Mouse (Mus musculus) MEL (cell line): ENCODE measurements around the gene 3110070M22Rik. TPM values are rescaled to one million over a fixed set of nuclear protein-coding genes. Genes with fewer than 3 reads are reported as not detected.

Source experiments
- DNase-seq: peaks from one replicate; pipeline ENCODE4 v3.0.0; 2011; ENCODE audit warnings: low read depth, low spot score
- H3K27ac ChIP-seq: 2 replicates; pipeline ENCODE4 v1.5.1; 2012; ENCODE audit warnings: low read depth, mild to moderate bottlenecking, control low read depth, low read length, moderate library complexity; ENCODE audit not compliant: control insufficient read depth
- H3K27me3 ChIP-seq, 2 experiments: fragments of 150-350 bp in 1 of 2; sonication (generic) in 1 of 2; 2 replicates each; pipeline ENCODE4 v1.6.1; 2012; ENCODE audit warnings: low read length in 2 of 2, mild to moderate bottlenecking in 2 of 2, improper control_type of control experiment in 1 of 2, moderate library complexity in 1 of 2; ENCODE audit not compliant: insufficient read depth in 2 of 2, control insufficient read depth in 1 of 2
- H3K36me3 ChIP-seq, 2 experiments: 2 replicates each; pipeline ENCODE4 v1.6.1; 2012 to 2014; ENCODE audit warnings: low read length in 2 of 2, improper control_type of control experiment in 1 of 2, inconsistent platforms in 1 of 2, mild to moderate bottlenecking in 1 of 2; ENCODE audit not compliant: insufficient read depth in 2 of 2, control insufficient read depth in 1 of 2
- H3K4me1 ChIP-seq, 2 experiments: fragments of 150-350 bp in 1 of 2; sonication (generic) in 1 of 2; 2 replicates each; pipeline ENCODE4 v1.6.1; 2012; ENCODE audit warnings: low read length in 2 of 2, improper control_type of control experiment in 1 of 2, mild to moderate bottlenecking in 1 of 2; ENCODE audit not compliant: insufficient read depth in 2 of 2, control insufficient read depth in 1 of 2
- H3K4me3 ChIP-seq, 2 experiments: fragments of 150-350 bp in 1 of 2; sonication (generic) in 1 of 2; 2 replicates each; pipeline ENCODE4 v1.5.1; 2012; ENCODE audit warnings: low read depth in 2 of 2, low read length in 2 of 2, mild to moderate bottlenecking in 2 of 2, moderate library complexity in 2 of 2, control low read depth in 1 of 2, improper control_type of control experiment in 1 of 2; ENCODE audit not compliant: control insufficient read depth in 1 of 2, insufficient read depth in 1 of 2
- H3K79me2 ChIP-seq: 2 replicates; pipeline ENCODE4 v1.6.1; 2012; ENCODE audit warnings: mild to moderate bottlenecking, low read length, moderate library complexity; ENCODE audit not compliant: control insufficient read depth, poor library complexity, insufficient read depth
- H3K9ac ChIP-seq: 2 replicates; pipeline ENCODE4 v1.6.1; 2012; ENCODE audit warnings: low read depth, mild to moderate bottlenecking, control low read depth, low read length, moderate library complexity; ENCODE audit not compliant: control insufficient read depth, poor library complexity, severe bottlenecking
- H3K9me3 ChIP-seq: fragments of 150-350 bp; sonication (generic); replicated peaks from 2 replicates; pipeline ENCODE4 v1.6.1; 2012; ENCODE audit warnings: mild to moderate bottlenecking, low read length, improper control_type of control experiment, moderate library complexity; ENCODE audit not compliant: insufficient read depth
- BHLHE40 ChIP-seq: IDR thresholded peaks from 2 replicates; pipeline ENCODE4 v1.6.1; 2012; ENCODE audit warnings: low read depth, mild to moderate bottlenecking, inconsistent platforms, low read length, improper control_type of control experiment, borderline replicate concordance
- CTCF ChIP-seq, 3 experiments: IDR thresholded peaks in 2 of 3; conservative IDR thresholded peaks in 1 of 3; 2 replicates each; pipeline ENCODE4 v1.5.1; 2011 to 2012; ENCODE audit warnings: low read length in 3 of 3, low read depth in 2 of 3, mild to moderate bottlenecking in 2 of 3, improper control_type of control experiment in 1 of 3, inconsistent platforms in 1 of 3, mixed read lengths in 1 of 3, moderate library complexity in 1 of 3; ENCODE audit not compliant: control insufficient read depth in 1 of 3, insufficient read depth in 1 of 3, poor library complexity in 1 of 3, severe bottlenecking in 1 of 3
- E2F4 ChIP-seq: IDR thresholded peaks from 2 replicates; pipeline ENCODE4 v1.6.1; 2011; ENCODE audit warnings: low read depth, low read length, improper control_type of control experiment, borderline replicate concordance
- ELF1 ChIP-seq: IDR thresholded peaks from 2 replicates; pipeline ENCODE4 v1.6.1; 2014; ENCODE audit warnings: low read depth, mild to moderate bottlenecking, inconsistent platforms, low read length, improper control_type of control experiment, moderate library complexity
- ETS1 ChIP-seq: IDR thresholded peaks from 2 replicates; pipeline ENCODE4 v1.6.1; 2012; ENCODE audit warnings: low read depth, mild to moderate bottlenecking, inconsistent platforms, low read length, improper control_type of control experiment, moderate library complexity
- HCFC1 ChIP-seq: IDR thresholded peaks from 2 replicates; pipeline ENCODE4 v1.6.1; 2012; ENCODE audit warnings: low read depth, mild to moderate bottlenecking, inconsistent platforms, low read length, improper control_type of control experiment, moderate library complexity
- JUND ChIP-seq: IDR thresholded peaks from 2 replicates; pipeline ENCODE4 v1.6.1; 2011; ENCODE audit warnings: low read depth, mild to moderate bottlenecking, improper control_type of control experiment, low read length
- KAT2A ChIP-seq: conservative IDR thresholded peaks from 2 replicates; pipeline ENCODE4 v1.6.1; 2012; ENCODE audit warnings: low read depth, low read length, improper control_type of control experiment, inconsistent platforms
- MAX ChIP-seq: IDR thresholded peaks from 2 replicates; pipeline ENCODE4 v1.6.1; 2011; ENCODE audit warnings: low read length, improper control_type of control experiment
- MAZ ChIP-seq: IDR thresholded peaks from 2 replicates; pipeline ENCODE4 v1.6.1; 2012; ENCODE audit warnings: low read depth, mild to moderate bottlenecking, inconsistent platforms, low read length, improper control_type of control experiment
- MEF2A ChIP-seq: IDR thresholded peaks from 2 replicates; pipeline ENCODE4 v1.6.1; 2014; ENCODE audit warnings: low read depth, mild to moderate bottlenecking, inconsistent platforms, low read length, improper control_type of control experiment; ENCODE audit not compliant: poor library complexity, insufficient replicate concordance, severe bottlenecking; ENCODE audit errors: extremely low read depth
- MYC ChIP-seq: IDR thresholded peaks from 2 replicates; pipeline ENCODE4 v1.6.1; 2011; ENCODE audit warnings: low read depth, mild to moderate bottlenecking, low read length, improper control_type of control experiment, moderate library complexity
- NELFE ChIP-seq: IDR thresholded peaks from 2 replicates; pipeline ENCODE4 v1.6.1; 2011; ENCODE audit warnings: low read depth, low read length, improper control_type of control experiment
- POLR2A ChIP-seq, 2 experiments: IDR thresholded peaks; 2 replicates each; pipeline ENCODE4 v1.6.1; 2011 to 2012; ENCODE audit warnings: low read length in 2 of 2, mild to moderate bottlenecking in 2 of 2, control low read depth in 1 of 2, improper control_type of control experiment in 1 of 2, low read depth in 1 of 2, moderate library complexity in 1 of 2; ENCODE audit not compliant: control insufficient read depth in 1 of 2, insufficient read depth in 1 of 2, poor library complexity in 1 of 2
- POLR2AphosphoS2 ChIP-seq: IDR thresholded peaks from 2 replicates; pipeline ENCODE4 v1.6.1; 2011; ENCODE audit warnings: low read length, improper control_type of control experiment
- POLR2AphosphoS5 ChIP-seq: IDR thresholded peaks from 2 replicates; pipeline ENCODE4 v1.6.1; 2012; ENCODE audit warnings: low read depth, borderline replicate concordance, mild to moderate bottlenecking, inconsistent platforms, low read length, moderate library complexity, mixed read lengths
- RAD21 ChIP-seq: IDR thresholded peaks from 2 replicates; pipeline ENCODE4 v1.6.1; 2011; ENCODE audit warnings: mild to moderate bottlenecking, low read depth, low read length, improper control_type of control experiment
- RCOR1 ChIP-seq: IDR thresholded peaks from 2 replicates; pipeline ENCODE4 v1.6.1; 2012; ENCODE audit warnings: low read depth, mild to moderate bottlenecking, inconsistent platforms, low read length, improper control_type of control experiment
- SIN3A ChIP-seq: IDR thresholded peaks from 2 replicates; pipeline ENCODE4 v1.6.1; 2012; ENCODE audit warnings: low read length, improper control_type of control experiment, inconsistent platforms
- TAL1 ChIP-seq: IDR thresholded peaks from 2 replicates; pipeline ENCODE4 v1.6.1; 2012; ENCODE audit warnings: mild to moderate bottlenecking, inconsistent platforms, low read length, moderate library complexity, mixed read lengths
- TBP ChIP-seq: IDR thresholded peaks from 2 replicates; pipeline ENCODE4 v1.8.0; 2011; ENCODE audit warnings: low read depth, low read length, improper control_type of control experiment
- USF1 ChIP-seq: IDR thresholded peaks from 2 replicates; pipeline ENCODE4 v1.6.1; 2014; ENCODE audit warnings: low read depth, mild to moderate bottlenecking, inconsistent platforms, low read length, improper control_type of control experiment, moderate library complexity
- USF2 ChIP-seq, 2 experiments: IDR thresholded peaks; 2 replicates each; pipeline ENCODE4 v1.6.1; 2011 to 2012; ENCODE audit warnings: improper control_type of control experiment in 2 of 2, low read length in 2 of 2, borderline replicate concordance in 1 of 2, inconsistent platforms in 1 of 2, low read depth in 1 of 2, mild to moderate bottlenecking in 1 of 2; ENCODE audit not compliant: insufficient read depth in 1 of 2
- ZKSCAN1 ChIP-seq: IDR thresholded peaks from 2 replicates; pipeline ENCODE4 v1.6.1; 2012; ENCODE audit warnings: low read depth, mild to moderate bottlenecking, inconsistent platforms, low read length, improper control_type of control experiment, moderate library complexity
- ZMIZ1 ChIP-seq: IDR thresholded peaks from 2 replicates; pipeline ENCODE4 v1.6.1; 2012; ENCODE audit warnings: low read depth, mild to moderate bottlenecking, inconsistent platforms, low read length, improper control_type of control experiment, moderate library complexity
- ZNF384 ChIP-seq: IDR thresholded peaks from 2 replicates; pipeline ENCODE4 v1.6.1; 2012; ENCODE audit warnings: low read depth, mild to moderate bottlenecking, inconsistent platforms, low read length, improper control_type of control experiment
- polyA plus RNA-seq, 2 experiments: library from polyadenylated mRNA; stranded (reverse) in 1 of 2; unstranded in 1 of 2; fragments of >175 nt in 1 of 2; fragments of >200 nt in 1 of 2; gene quantifications; 2 replicates each; pipeline versions ENCODE4 v1.2.1 to v1.2.4; 2012; ENCODE audit warnings: low replicate concordance in 2 of 2, low read depth in 1 of 2; ENCODE audit not compliant: insufficient read length in 2 of 2, insufficient read depth in 1 of 2, missing spikeins in 1 of 2
- total RNA-seq: library from RNA; depleted of rRNA; stranded (reverse); fragments of 300-350 nt; gene quantifications from 2 replicates; pipeline ENCODE4 v1.2.3, GENCODE M21; 2012

The 3110070M22Rik gene
- total and polyA plus RNA-seq, 3 experiments: 0.23 to 0.24 TPM; not detected in 1

DNA sequence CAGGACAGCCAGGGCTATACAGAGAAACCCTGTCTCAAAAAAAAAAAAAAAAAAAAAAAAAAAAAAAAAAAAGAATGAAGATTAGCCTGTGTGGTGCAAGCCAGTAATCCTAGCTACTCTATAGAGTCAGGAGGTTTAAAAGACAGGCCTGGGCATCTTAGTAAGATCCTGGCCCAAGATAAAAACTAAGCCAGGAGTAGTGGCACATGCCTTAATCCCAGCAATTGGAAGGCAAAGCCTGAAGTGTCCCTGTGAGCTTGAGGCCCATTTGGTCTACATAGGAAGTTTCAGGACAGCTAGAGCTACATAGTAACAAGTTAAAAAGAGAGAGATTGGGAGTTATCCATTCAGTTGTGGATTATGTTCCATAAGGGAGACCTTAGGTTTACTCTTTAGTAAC is 33.1 kb downstream of the 3110070M22Rik start:
- Histone ChIP-seq H3K4me3 (no peak overlapping the region), H3K79me2 (no peaks in the 10 kb centered on the region), H3K9me3 (no peaks in the 10 kb centered on the region), H3K4me1 (no peaks in the 10 kb centered on the region), H3K27me3 (no peaks in the 10 kb centered on the region), H3K9ac (no peak overlapping the region), H3K27ac (no peak overlapping the region), H3K36me3 (peaks cover 0 to 23% of the 10 kb centered on the region in 2 experiments; a peak in 2 of 4 replicates)
- TF ChIP-seq RCOR1 (no peak), USF1 (no peak), BHLHE40 (no peak), CTCF (IDR thresholded peaks at IDR 0.05 in 2 of 3, conservative IDR thresholded peaks at IDR 0.05 in 1 of 3; ENCODE audit: control insufficient read depth in 1 of 3, insufficient read depth in 1 of 3, low read depth in 2 of 3, low read length in 3 of 3, poor library complexity in 1 of 3, severe bottlenecking in 1 of 3) (no peak), KAT2A (no peak), ZMIZ1 (no peak)
- TF ChIP-seq, all 39 proteins: peak for 0
- no peak for DNase-seq

DNA sequence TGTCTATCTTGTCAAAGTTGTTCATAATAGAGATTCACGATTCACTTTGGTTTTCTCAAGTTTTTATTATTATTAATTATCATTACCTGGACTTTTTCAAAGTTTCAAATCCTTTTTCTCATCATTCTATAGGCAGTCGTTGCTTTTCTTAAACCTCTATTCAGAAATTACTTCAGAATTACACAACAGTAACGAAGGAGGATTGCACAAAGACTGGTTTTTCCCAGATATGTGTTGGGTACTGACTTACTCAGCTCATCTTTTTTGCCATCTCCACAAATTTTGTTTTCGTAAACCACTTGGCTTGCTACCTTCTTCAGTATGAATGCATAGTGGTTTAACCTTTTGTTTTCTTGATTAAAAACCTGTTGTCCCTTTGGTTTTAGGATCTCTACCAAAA is 34.6 kb downstream of the 3110070M22Rik start:
- Histone ChIP-seq H3K36me3 (peaks cover 0 to 29% of the 10 kb centered on the region in 2 experiments; a peak in 2 of 4 replicates), H3K27ac (no peak overlapping the region)

DNA sequence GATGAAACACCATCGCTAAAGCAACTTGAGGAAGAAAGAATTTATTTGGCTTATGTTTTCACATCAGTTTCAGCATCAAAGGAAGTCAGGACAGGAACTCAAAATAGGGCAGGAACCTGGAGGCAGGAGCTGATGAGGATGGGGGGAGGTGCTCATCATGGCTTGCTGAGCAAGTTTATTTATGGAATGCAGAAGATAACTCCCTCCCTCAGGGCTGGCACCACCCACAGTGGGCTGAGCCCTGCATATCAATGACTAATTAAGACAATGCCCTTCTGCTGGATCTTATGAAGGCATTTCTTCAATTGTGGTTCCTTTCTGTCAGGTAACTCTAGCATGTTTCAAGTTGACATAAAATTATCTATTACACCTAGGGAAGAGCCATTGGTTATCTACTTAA is 45.9 kb downstream of the 3110070M22Rik start:
- Histone ChIP-seq H3K36me3 (peaks cover 0 to 43% of the 10 kb centered on the region in 2 experiments), H3K27ac (no peak overlapping the region), H3K9me3 (no peaks in the 10 kb centered on the region), H3K4me3 (no peak overlapping the region), H3K4me1 (no peaks in the 10 kb centered on the region), H3K9ac (no peak overlapping the region), H3K79me2 (no peaks in the 10 kb centered on the region), H3K27me3 (no peaks in the 10 kb centered on the region)
- TF ChIP-seq BHLHE40 (no peak), NELFE (no peak), USF2 (IDR thresholded peaks at IDR 0.05; ENCODE audit: borderline replicate concordance in 1 of 2, insufficient read depth in 1 of 2, low read depth in 1 of 2, low read length in 2 of 2) (no peak), ZKSCAN1 (no peak), USF1 (no peak), ZMIZ1 (no peak), POLR2AphosphoS5 (no peak), MEF2A (no peak), ETS1 (no peak)
- peak; percentile 54 for DNase-seq

More for the DNA sequence above, 34.6 kb downstream of the 3110070M22Rik start:
- TF ChIP-seq MAX: no peak
- TF ChIP-seq E2F4: no peak
- TF ChIP-seq TAL1: no peak
- TF ChIP-seq RCOR1: no peak
- TF ChIP-seq JUND: no peak
- no peak for TF ChIP-seq SIN3A
- no peak for TF ChIP-seq HCFC1
- TF ChIP-seq RAD21: no peak
- TF ChIP-seq MYC: no peak
- no peak for TF ChIP-seq MAZ
- no peak for TF ChIP-seq ZNF384
- TF ChIP-seq POLR2AphosphoS2: no peak
- TF ChIP-seq POLR2A (IDR thresholded peaks at IDR 0.05; ENCODE audit: control insufficient read depth in 1 of 2, insufficient read depth in 1 of 2, low read depth in 1 of 2, low read length in 2 of 2, poor library complexity in 1 of 2): no peak
- no peak for TF ChIP-seq BHLHE40
- TF ChIP-seq USF1: no peak
- TF ChIP-seq USF2 (IDR thresholded peaks at IDR 0.05; ENCODE audit: borderline replicate concordance in 1 of 2, insufficient read depth in 1 of 2, low read depth in 1 of 2, low read length in 2 of 2): no peak
- TF ChIP-seq TBP: no peak
- TF ChIP-seq ELF1: no peak
- H3K79me2 ChIP-seq: no peaks in the 10 kb centered on the region
- DNase-seq: no peak
- no peak overlapping the region for H3K9ac ChIP-seq
- no peaks in the 10 kb centered on the region for H3K4me1 ChIP-seq
- H3K9me3 ChIP-seq: no peaks in the 10 kb centered on the region
- H3K4me3 ChIP-seq: no peak overlapping the region
- H3K27me3 ChIP-seq: no peaks in the 10 kb centered on the region
